In the genomic region with DNA sequence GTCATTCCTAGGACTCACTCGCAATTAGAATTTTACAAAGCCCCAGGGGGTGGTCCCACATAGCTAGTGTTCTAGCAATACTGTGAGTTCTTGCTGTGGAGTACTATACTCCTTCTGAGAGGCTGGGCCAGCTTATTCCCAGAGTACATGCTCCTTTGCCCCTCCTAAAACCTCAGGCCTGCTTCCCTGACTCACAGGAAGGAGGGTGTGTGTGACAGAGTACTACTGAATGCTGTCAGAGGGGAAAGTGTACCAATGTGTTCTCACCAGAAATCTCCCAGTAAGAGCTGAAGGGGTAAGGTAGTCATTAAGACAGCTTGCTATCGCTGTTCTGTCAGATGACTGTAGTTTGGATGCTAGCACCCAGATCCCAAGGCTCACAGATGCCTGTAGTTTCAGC, we compare ENCODE assay signal across 22 mouse cellular contexts.
"Had no signal": no experiment of that assay in that cellular context is flagged by ENCODE, and none has a peak within 500 bp of the region (broad histone marks: within the 10 kb centered on the region; RNA-seq: fewer than 3 reads in every experiment).

No protein-coding gene starts in this region.

- DNase-seq: gastrocnemius, postnatal 14 days; gastrocnemius, postnatal 36 days; heart, adult 11 months; heart, adult 2 months; heart, postnatal 14 days; heart, postnatal 4 days; kidney, adult 18-20 months; kidney, adult 8-10 months; kidney, postnatal 10 days; kidney, postnatal 25 days; kidney, postnatal 4 days; liver had no signal

- H3K4me1 ChIP-seq: heart, embryonic 13.5 days; hindbrain, embryonic 12.5 days; intestine, embryonic 15.5 days had no signal

- H3K27me3 ChIP-seq: hindbrain, embryonic 12.5 days; intestine, embryonic 15.5 days had no signal

- H3K4me3 ChIP-seq: heart, adult 2 months; heart, embryonic 13.5 days; heart, embryonic 15.5 days; hindbrain, embryonic 10.5 days; hindbrain, embryonic 12.5 days; intestine, embryonic 15.5 days; layer of hippocampus, adult 2 months; left cerebral cortex, adult 2 months; limb, embryonic 10.5 days; limb, embryonic 12.5 days had no signal

- H3K27ac ChIP-seq: heart, adult 2 months; heart, embryonic 13.5 days; heart, embryonic 15.5 days; hindbrain, embryonic 10.5 days; hindbrain, embryonic 12.5 days; hindbrain, embryonic 14.5 days; intestine, embryonic 15.5 days; layer of hippocampus, adult 2 months; left cerebral cortex, adult 2 months; limb, embryonic 10.5 days; limb, embryonic 12.5 days had no signal

- H3K36me3 ChIP-seq: heart, embryonic 13.5 days; heart, embryonic 15.5 days; hindbrain, embryonic 10.5 days; hindbrain, embryonic 12.5 days; intestine, embryonic 15.5 days; limb, embryonic 10.5 days; limb, embryonic 12.5 days had no signal
